Mouse (Mus musculus): ENCODE measurements around the gene Stard13.

Stard13 gene

DNA sequence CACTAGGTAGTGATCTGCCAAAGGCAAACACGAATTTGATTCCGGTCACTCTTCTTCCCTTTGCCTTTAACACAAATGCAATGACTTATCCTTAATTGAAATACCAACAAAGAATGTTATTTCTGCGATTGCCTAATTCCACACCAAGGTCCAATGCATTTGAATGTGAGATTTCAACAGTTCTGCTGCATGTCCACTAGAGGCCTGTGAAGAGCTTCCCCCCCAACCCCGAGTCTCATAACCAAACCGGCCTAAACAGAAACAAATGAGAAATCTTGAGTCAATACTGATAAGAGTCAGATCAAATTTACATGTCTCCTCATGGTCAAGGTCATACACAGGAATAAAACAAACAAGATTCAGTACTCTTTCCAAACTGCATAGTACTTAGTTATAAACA, 91.4 kb downstream of the Stard13 start:
- CTCF ChIA-PET = no interaction called here

DNA sequence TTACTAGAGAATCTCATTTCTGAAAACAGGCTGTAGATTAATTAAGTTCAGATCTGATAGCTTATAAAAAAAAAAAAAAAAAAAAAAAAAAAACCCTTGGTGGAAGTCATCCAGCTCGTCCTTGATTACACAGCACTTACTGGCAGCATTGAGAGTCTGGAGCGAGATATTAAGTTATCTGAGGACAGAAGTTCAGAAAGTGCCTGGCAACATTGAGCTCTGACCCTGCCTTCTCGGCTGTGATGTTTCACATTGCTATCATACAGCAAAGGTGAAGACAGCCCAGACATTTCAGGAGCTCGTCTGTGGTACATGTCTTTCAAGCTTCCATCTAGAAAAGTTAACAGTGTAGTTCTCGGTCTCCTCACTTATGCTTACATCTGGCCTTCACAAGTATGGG, 95.7 kb downstream of the Stard13 start:
- CTCF ChIA-PET = no interaction called here

DNA sequence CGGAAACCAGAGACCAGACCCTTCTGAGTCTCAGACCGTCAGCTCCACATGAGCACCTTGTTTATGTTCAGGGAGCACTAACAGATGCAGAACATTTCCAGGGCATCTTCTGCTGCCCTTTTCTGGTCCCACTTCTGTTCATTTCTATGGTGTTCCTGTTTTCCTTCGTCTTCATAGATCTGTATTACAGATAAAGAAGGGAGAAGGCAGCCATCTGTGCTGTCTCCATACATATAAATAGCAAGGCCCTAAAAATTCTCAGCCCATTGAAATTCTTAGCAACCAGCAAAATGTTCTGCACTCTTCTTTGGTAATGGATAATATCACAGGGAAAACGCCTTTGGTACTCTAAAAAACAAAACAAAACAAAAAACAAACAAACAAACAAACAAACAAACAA, 96.3 kb downstream of the Stard13 start:
- CTCF ChIA-PET = no interaction called here

DNA sequence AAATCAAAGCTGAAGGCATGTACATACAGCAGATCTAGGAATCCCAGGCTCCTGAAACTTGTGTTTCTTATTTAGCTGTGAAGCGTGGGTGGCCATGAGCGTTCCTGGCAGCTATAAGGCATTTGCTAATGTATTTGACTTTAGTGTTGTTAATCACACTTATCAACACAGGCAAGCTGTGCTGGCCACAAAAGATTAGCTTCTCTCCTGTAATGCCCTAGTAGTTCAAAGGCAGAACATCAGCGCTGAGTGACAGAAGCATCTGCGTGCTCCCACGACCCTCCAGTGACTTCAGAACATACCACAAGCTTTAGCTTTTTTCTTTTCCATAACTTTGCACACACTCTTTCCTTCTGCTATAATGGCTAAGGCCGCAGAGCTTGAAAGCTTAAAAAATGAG, 97.7 kb downstream of the Stard13 start:
- CTCF ChIA-PET = no interaction called here

DNA sequence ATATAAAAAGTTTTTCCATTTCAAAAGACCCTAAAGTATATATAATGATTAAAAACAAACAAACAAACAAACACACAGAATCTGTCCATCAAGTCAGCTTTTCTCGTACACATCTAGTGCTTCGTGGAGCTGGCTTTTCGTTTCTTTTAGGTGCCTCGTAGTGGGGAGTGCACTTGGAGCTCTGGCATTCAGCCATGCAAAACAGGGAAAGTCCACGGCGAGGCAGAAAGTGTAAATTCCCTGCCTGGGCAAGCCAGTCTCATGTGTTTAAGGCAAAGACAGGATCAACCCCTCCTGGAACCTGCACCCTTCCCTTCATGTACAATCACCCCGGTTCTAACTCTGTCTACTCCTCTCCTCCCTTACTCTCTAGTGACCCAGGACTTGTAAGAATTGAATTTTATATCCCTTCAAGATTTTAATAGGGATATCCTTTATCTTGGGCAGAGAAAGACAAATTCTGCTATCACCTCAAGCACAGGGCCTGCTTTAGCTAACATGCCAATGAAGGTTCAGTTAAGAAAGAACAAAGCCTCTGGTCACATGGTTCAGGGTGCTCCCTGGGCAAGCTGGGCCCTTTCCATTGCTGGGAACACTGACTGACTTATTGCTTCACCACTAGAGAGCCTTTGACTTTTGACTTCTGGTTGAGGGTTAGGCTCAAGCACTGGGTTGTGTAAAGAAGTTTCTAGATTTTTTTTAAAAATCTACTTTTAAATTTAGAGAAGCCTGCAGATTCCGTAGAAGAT, 98.4 kb downstream of the Stard13 start:
- CTCF ChIA-PET = no interaction called here

DNA sequence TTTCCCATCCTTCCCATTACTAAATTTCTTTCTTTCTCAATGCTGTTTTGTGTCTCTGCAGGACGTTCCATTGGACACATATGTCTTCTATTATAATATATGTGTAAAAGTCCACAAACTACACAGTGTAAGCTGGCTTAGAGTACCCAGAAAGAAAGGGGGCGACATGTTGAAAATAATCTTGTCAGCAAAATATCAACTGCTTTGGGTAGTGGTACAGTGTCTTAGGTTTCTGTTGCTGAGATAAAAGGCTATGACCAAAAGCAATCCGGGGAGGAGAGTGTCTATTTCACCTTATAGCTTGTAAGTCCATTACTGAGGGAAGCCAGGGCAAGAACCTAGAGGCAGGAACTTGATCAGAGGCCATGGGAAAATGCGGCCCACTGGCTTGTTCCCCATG, 99.4 kb downstream of the Stard13 start:
- CTCF ChIA-PET = no interaction called here

DNA sequence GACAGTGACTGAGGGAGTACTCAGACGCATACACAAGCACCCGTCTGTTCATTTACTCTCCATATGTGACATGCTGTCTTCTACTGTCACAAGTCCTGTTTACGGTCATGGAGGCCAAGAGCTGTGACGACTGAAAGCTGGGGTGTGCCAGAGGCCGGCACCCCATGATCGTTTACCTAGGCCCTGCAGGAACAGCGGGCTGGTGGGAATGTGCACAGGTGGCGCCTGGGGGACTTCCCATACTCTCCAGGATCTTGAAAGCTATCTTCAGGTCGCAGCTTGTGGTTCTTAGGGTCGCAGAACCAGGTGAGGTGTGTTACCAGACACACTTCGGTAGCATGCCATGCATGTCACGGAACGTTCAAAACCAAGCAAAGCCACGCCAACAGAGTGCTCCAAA, 99.9 kb downstream of the Stard13 start:
- CTCF ChIA-PET = no interaction called here

DNA sequence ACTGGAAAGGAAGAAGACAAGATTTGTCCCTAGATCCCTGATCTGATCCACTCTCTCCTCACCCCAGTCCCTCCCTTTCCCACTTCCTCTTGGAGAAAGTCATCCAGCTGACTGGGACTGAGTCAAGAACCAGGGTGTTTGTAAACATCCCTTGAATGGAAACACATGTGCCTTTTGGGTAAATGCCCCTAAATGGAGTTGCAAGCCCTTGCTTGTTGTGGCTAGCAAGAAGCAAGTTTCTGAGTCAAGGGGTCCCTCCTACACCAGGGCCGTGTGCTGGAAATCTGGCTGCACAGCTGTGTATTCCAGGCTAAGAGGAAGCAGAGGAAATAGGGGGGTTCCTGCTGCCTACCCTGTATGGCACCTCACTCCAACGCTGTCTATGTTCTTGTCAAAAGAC, 103.9 kb downstream of the Stard13 start:
- CTCF ChIA-PET = no interaction called here

DNA sequence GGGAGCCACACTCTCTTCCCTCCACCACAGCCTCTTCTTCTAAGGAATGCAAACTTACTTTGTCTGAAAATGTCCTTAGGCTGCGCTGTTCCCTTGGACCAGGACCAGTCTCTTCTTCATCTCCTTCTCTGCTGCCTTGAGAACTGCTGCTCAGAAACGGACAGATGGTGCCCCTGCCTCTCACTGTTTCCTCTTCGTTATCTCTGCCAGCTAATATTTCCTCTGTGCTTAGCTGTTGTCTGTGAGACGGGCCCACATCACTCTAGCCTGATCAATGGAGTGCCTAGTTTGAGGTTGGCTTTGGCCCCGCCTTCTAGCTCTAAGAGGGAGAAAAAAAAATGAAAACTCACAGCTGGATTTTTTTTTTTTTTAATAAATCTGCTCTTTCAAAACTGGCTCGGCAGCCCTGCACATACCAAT, 106.3 kb downstream of the Stard13 start:
- CTCF ChIA-PET = no interaction called here

DNA sequence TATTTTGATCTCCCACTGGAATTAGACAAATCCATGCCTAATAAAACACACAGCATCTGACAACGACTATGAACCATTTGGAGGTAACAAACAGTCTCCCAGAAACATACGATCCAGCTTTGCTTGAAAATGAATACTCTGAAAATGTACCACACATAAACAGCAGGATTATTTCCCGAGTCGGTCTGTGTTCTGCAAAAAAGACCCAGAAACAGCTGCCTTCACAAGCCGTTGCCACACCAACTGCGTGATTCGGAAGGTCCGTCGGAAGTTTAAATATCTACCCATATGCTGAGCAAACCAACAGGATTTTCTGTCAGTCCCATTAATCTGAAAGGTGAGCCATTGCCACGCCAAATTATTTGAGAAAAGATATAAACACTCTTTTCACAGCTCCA, 107.0 kb downstream of the Stard13 start:
- CTCF ChIA-PET = no interaction called here

DNA sequence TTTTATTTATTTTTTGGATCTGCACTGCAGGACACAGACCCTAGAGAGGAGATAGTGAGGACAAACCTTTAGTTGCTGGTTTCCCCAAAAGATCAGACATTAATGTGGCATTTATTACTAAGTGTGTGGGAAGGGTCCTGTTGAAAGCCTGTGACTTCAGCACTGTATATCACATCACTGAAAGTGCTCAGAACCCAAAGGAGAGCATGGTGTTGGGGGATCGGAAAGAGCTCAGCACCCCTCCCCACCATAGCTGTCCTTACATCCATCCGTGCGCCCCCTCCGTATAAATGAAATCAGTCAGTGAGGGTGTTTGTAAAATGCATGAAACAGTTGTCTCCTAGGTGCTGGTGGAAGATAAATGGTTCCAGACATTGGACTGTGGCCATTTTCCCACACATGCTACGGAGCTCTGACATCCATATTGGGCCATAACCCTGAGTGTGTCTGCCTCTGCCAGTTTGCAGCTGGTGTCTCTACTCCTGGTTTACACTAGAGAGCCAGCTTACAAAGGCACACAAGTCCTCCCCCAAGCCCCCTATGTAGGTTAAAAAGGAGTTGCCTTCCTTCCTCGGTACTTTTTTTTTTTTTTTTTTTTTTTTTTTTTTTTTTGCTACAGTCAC, 107.5 kb downstream of the Stard13 start:
- CTCF ChIA-PET = no interaction called here

DNA sequence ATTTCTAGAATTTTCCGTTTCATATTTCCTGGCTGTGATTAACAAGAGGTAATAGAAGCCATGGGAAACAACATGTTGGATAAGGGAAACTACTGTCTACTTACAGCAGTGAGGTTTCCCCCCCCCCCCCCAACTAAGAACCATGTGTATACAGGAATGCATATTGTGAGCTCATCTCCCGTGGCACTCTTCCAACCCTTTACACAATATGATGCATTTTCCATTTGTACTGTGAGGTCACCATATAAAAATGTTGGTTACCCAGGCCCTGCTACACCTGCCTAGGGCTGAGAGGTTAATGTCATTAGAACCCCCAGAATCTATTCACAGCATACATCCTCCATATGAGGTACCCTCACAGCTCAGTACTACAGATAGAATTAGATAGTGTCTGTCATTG, 115.8 kb downstream of the Stard13 start:
- CTCF ChIA-PET = no interaction called here

DNA sequence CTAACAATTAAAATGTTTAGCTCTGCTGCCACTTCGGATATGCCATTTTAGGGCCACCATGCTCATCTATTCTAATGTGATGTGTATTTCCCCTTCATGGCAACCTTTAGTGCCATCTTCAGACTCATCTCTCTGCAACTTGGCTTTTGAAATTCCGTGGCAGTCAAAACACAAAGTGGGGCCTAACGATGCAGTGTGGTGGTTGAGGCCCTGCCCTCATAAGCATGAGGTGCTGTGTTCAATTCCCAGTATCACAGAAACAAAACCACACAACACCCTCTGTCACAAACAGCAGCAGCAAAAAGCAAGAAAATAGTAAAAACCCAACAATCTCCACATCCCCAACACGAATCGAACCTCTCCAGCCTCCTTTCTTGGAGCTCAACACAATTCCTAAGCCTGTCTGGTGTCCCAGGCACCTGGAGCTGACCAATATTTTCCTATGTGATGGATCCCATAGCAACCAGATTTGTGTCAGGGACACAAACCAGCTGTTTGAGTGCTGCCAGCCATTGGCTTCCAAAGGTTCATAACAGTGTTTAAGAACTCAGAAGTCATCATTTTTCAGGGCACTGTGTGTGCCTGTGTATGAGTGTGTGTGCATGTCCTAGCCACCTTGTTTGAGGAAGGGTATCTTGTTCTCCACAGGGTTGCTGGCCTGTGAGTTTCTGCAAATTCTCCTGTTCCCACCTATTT, 117.3 kb downstream of the Stard13 start:
- CTCF ChIA-PET = no interaction called here

DNA sequence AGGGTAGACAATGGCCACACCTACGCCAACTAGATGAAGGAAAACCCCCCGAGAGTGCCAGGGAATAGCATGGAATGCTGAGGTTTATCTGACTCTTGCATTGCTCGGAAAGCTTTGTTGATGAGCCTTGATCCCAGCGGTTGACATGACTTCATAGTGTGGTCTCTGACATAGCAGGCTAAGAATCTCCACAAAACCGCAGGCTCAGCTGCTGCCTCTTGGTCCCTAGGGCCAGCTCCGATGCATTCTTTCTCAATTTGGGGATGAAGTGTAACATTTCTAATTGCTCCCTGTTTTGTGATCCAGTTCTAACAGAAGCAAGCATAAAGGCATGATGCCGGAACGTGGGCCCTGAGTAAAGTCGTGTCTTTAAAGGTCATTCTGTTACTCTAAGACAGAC, 120.9 kb downstream of the Stard13 start:
- CTCF ChIA-PET = no interaction called here

DNA sequence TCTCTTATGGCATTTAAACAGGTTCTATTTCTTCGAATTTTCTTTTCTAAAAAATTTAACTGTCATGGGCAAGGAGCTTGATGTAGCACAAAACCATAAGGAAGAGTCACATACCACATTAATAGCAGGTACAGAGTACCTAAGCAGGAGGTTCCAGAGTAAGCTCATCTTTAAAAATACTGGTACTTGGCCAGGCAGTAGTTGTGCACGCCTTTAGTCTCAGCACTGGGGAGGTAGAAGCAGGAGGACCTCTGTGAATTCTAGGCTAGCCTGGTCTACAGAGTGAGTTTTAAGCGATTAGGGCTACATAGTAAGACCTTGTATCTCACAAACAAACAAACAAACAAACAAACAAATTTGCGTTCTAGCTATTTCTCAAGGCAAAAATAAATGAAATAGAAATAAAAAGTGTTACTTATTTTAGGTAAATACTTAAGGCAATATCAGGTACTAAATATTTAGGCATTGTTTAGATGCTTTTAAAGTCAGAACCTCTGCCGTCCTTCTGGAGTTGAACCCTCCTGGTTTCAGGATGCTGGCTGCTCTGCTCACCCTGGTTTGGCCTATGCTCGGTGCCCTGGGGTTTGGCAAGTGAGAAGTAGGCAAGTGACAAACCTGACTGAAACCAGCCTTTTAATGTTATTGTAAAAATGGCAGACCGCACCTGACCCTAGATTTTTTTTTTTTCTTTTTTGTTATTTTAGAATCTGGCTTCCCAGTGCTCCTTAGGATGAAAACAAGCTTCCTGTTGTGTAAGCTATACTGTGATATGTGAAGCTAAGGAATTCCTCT, 122.4 kb downstream of the Stard13 start:
- CTCF ChIA-PET = no interaction called here

DNA sequence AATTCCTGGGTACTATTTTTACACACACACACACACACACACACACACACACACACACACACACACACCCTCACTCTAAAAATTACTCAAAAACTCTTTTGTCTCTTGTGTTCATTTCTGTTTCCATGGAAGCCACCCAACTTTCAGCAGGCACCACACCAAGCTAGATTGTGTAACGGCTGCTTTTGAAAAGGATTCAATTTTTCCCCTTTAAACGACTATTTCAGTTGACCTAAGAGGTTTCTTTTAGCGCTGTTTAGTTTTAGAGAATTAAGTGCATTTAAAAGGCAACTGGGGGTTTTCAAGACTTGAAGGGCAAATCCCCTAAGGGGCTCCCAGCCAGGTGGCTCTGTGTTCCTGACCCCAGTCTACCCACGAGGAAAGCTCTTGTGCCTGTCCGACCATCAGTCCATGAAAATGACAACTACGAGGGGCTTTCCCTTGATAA, 123.2 kb downstream of the Stard13 start:
- CTCF ChIA-PET = no interaction called here

DNA sequence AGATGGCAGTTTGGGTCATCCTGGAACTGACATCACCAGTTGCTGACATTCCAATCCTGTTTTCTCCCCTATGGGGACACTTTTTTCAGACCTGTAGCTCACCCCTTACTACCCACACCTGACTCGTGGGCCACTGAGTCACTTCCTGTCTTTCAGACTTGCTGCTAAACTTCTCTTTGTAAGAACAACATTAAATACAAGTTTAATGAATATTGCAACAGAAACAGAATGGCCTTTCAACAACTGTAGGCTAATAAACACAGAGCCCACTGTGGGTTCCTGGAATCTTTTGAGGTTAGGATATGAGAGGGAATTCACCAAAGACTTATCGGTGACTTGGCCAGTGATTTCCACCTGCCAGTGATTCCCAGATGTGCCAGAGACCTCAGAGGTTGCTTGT, 123.8 kb downstream of the Stard13 start:
- CTCF ChIA-PET = no interaction called here

DNA sequence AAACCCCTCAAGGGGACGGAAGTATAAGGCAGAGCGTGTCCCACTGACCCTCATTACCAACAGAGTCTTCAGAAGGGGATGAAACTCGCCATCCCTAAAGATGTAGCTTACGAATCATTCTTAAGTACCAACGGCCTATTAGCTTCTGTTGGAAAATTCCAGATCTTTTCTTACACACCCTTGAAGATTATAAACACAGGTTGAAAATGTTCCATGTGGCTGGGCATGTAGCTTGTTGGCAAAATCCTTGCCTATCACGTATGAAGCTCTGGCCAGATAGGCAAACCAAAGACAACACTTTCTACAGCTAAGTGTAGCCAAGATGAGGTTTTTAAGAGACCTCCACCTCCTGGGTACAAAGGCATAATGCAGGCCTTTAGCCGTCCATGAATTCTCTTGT, 124.7 kb downstream of the Stard13 start:
- CTCF ChIA-PET = no interaction called here

DNA sequence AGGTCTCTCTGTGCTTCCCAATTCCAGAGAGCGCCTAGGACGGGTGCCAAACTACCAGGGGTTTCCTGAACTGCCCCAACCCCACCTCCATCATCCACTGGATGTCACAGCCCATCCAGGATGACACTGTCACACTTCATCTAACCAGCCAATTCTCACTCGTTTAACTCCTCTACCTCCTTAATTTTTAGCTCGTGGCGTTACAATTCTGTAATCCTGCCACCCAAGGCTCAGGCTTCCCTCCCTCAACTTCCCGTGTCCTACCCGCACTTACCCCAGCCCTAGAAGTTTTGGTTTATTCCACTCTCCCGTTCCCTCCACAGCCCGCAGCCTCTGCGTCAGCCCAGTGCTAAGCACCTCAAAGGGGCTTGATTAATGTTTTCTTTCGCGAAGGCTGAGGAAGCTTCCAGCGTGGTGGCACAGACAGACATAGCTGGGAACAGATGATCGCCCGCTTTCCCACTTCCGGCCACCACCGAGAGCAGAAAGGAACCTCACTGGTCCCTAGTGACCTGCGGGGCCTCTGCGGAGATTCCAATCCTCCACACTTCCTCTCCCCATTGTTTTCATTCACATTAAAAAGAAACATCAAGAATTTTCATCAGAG, 125.2 kb downstream of the Stard13 start:
- CTCF ChIA-PET = no interaction called here

DNA sequence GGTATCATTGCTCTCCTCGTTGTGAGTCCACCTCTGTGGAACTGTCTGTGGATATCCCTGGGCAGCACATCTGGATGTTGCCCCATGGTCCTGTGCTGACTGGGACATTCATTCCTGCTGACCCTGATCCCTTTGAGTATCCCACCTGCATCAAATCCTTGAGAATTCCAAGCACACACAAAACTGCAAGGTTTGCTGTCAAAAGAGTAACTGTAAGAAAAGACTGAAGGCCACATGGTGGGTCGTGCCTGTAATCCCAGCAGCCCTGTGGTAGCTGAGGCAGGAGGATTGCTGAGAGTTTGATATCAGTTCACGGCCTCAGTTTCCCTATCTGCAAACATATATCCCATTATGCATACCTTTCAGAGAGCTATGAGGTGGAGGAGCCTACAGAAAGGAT, 126.8 kb downstream of the Stard13 start:
- CTCF ChIA-PET = no interaction called here

DNA sequence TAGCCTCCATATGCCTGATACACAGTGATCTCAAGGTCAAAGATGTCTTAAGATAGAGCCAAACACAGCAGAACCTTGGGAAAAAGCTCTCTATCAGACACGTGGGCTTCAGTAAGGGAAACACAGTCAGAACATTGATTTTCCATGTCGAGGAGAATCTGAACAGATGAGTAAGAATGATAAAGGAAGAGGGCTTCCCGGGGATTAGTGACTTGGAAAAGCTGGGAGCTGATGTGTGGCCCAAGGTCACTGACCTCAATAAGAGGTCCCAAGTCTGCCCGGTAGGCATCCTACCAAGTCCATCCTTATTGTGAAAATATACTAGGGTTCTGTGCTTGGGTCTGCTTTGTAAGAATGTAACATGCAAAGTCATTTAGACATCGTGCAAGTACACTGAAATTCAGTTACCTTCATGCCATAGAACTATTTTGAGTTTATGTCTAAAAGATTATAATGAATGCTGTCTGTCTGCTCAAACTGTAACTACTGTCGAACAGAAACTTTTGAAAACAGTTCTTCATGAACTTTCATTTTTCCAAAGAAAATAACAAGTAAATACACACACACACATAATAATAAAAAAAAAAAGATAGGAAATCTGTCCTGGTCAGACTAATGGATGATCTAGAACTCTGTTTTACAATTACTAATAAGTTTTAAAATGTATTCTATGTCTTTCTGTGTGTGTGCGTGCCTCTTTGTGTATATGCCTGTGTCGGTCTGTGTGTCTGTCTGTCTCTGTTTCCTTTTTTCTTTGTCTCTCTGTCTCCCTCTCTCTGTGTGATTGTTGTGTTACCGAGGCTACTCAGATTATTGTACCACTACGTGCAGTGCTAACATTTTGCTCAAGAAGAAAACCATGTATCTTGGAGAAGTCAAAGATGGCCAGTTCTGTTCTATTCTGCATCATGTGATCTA, 128.3 kb downstream of the Stard13 start:
- CTCF ChIA-PET = no interaction called here

Data from spleen, embryonic (tissue).